Mouse (Mus musculus): Measurements from ENCODE around the gene Tmem254c. TPM values are rescaled to one million over a fixed set of nuclear protein-coding genes. Genes with fewer than 3 reads are reported as not detected.

Gene Tmem254c
- polyA plus RNA-seq, 1 experiment: 111 TPM

Other genes with a start within 250 kb of the Tmem254c start
- gene Anxa11, start 225.2 kb downstream of the Tmem254c start, polyA plus RNA-seq (2012; rRNA removed): 53.0 and 58.4 TPM in 2 replicates
- gene Plac9a, start 164.3 kb downstream of the Tmem254c start, polyA plus RNA-seq (2012; rRNA removed): 3.8 and 4.4 TPM in 2 replicates
- 7.9 and 13.5 TPM in 2 replicates for gene Tmem254a, start 139.7 kb downstream of the Tmem254c start, polyA plus RNA-seq (2012; rRNA removed)
- not detected in 2 replicates for gene Cphx1, start 129.1 kb downstream of the Tmem254c start, polyA plus RNA-seq (2012; rRNA removed)
- 0.16 and 0.41 TPM in 2 replicates for gene Duxbl1, start 88.8 kb downstream of the Tmem254c start, polyA plus RNA-seq (2012; rRNA removed)
- 318 and 347 TPM in 2 replicates for gene Gm9780, start 24.6 kb downstream of the Tmem254c start, polyA plus RNA-seq (2012; rRNA removed)
- gene Cphx2, start 14.2 kb upstream of the Tmem254c start, polyA plus RNA-seq (2012; rRNA removed): not detected in 2 replicates
- 0.11 TPM in 1 of 2 replicates, not detected in the other for gene Cphx3, start 14.9 kb upstream of the Tmem254c start, polyA plus RNA-seq (2012; rRNA removed)
- gene Duxbl2, start 51.0 kb upstream of the Tmem254c start, polyA plus RNA-seq (2012; rRNA removed): 0.15 and 0.89 TPM in 2 replicates
- 75.4 and 85.4 TPM in 2 replicates for gene Plac9b, start 115.1 kb upstream of the Tmem254c start, polyA plus RNA-seq (2012; rRNA removed)
- 67.9 and 80.1 TPM in 2 replicates for gene Tmem254b, start 139.7 kb upstream of the Tmem254c start, polyA plus RNA-seq (2012; rRNA removed)
- gene Duxbl3, start 190.6 kb upstream of the Tmem254c start, polyA plus RNA-seq (2012; rRNA removed): 0.35 and 1.1 TPM in 2 replicates

All from gonadal fat pad, adult 2 months (tissue).